Mouse (Mus musculus) CH12.LX (cell line): ENCODE results near the gene Rpl21.

ENCODE experiments used
- CTCF ChIP-seq, 2 experiments: IDR thresholded peaks in 1 of 2; conservative IDR thresholded peaks in 1 of 2; 2 replicates each; pipeline ENCODE4 v1.5.1; 2011 to 2012; ENCODE audit warnings: low read depth in 2 of 2, low read length in 2 of 2, improper control_type of control experiment in 1 of 2, inconsistent platforms in 1 of 2, mild to moderate bottlenecking in 1 of 2, moderate library complexity in 1 of 2
- GABPA ChIP-seq: IDR thresholded peaks from 2 replicates; pipeline ENCODE4 v1.6.1; 2012; ENCODE audit warnings: low read depth, low read length, improper control_type of control experiment, inconsistent platforms; ENCODE audit not compliant: insufficient replicate concordance
- IRF4 ChIP-seq: IDR thresholded peaks from 2 replicates; pipeline ENCODE4 v1.6.1; 2014; ENCODE audit warnings: low read depth, mild to moderate bottlenecking, inconsistent platforms, low read length, improper control_type of control experiment
- KAT2A ChIP-seq: IDR thresholded peaks from 2 replicates; pipeline ENCODE4 v1.6.1; 2012; ENCODE audit warnings: low read length, improper control_type of control experiment, inconsistent platforms; ENCODE audit not compliant: insufficient replicate concordance
- POLR2A ChIP-seq: IDR thresholded peaks from 2 replicates; pipeline ENCODE4 v1.6.1; 2011; ENCODE audit warnings: low read depth, mild to moderate bottlenecking, improper control_type of control experiment, low read length
- RCOR1 ChIP-seq: conservative IDR thresholded peaks from 2 replicates; pipeline ENCODE4 v1.6.1; 2012; ENCODE audit warnings: low read depth, mild to moderate bottlenecking, inconsistent platforms, low read length, improper control_type of control experiment
- TBP ChIP-seq: conservative IDR thresholded peaks from 2 replicates; pipeline ENCODE4 v1.6.1; 2011; ENCODE audit warnings: low read depth, low read length, improper control_type of control experiment
- USF2 ChIP-seq: conservative IDR thresholded peaks from 2 replicates; pipeline ENCODE4 v1.6.1; 2011; ENCODE audit warnings: low read depth, low read length, improper control_type of control experiment
- ZC3H11A ChIP-seq: IDR thresholded peaks from 2 replicates; pipeline ENCODE4 v1.6.1; 2012; ENCODE audit warnings: low read depth, mild to moderate bottlenecking, inconsistent platforms, low read length, improper control_type of control experiment

GRCm38 (mm10) chr5:146834959-146835358 is 2.3 kb downstream of the Rpl21 start:
- TF ChIP-seq KAT2A (no peak), TBP (no peak), ZC3H11A (no peak), USF2 (no peak), CTCF (conservative IDR thresholded peaks at IDR 0.05 in 1 of 2, IDR thresholded peaks at IDR 0.05 in 1 of 2; ENCODE audit: low read depth in 2 of 2, low read length in 2 of 2) (no peak), IRF4 (no peak), GABPA (no peak), RCOR1 (no peak), POLR2A (no peak; the same call in 1 of the 2 replicates)
